Mouse (Mus musculus) stomach, embryonic 14.5 days (tissue): ENCODE results near the gene Trio. TPM values are rescaled to one million over a fixed set of nuclear protein-coding genes. Genes with fewer than 3 reads are reported as not detected.

ENCODE experiments used
- ATAC-seq: fragments of 200-750 bp; cut with Nextera tagmentation; 2 replicates; pipeline ENCODE4 v1.8.0; 2017; ENCODE audit warnings: low read depth, moderate TSS enrichment; ENCODE audit not compliant: insufficient number of reproducible peaks, insufficient read depth, low FRiP score
- H3K27ac ChIP-seq: fragments of 300-500 bp; sonication (generic); 2 replicates; pipeline ENCODE4 v1.5.1; 2014; ENCODE audit warnings: mild to moderate bottlenecking, low read length, moderate library complexity, mixed read lengths
- H3K27me3 ChIP-seq: fragments of 300-500 bp; sonication (generic); 2 replicates; pipeline ENCODE4 v1.6.1; 2014; ENCODE audit warnings: low read length, control low read depth, mixed read lengths; ENCODE audit not compliant: control insufficient read depth, insufficient read depth
- H3K36me3 ChIP-seq: fragments of 300-500 bp; sonication (generic); 2 replicates; pipeline ENCODE4 v1.6.1; 2014; ENCODE audit warnings: mild to moderate bottlenecking, control low read depth, low read length, moderate library complexity, mixed read lengths; ENCODE audit not compliant: control insufficient read depth, insufficient read depth
- H3K4me1 ChIP-seq: fragments of 300-500 bp; sonication (generic); 2 replicates; pipeline ENCODE4 v1.6.1; 2014; ENCODE audit warnings: low read length, control low read depth, mixed read lengths; ENCODE audit not compliant: control insufficient read depth, insufficient read depth
- H3K4me2 ChIP-seq: fragments of 300-500 bp; sonication (generic); replicated peaks from 2 replicates; pipeline ENCODE4 v1.6.1; 2014; ENCODE audit warnings: low read depth, low read length, control low read depth
- H3K4me3 ChIP-seq: fragments of 300-500 bp; sonication (generic); 2 replicates; pipeline ENCODE4 v1.5.1; 2014; ENCODE audit warnings: low read depth, low read length, control low read depth
- H3K9ac ChIP-seq: fragments of 300-500 bp; sonication (generic); replicated peaks from 2 replicates; pipeline ENCODE4 v1.6.1; 2014; ENCODE audit warnings: low read depth, mild to moderate bottlenecking, control low read depth, low read length, moderate library complexity, mixed read lengths
- H3K9me3 ChIP-seq: fragments of 300-500 bp; sonication (generic); 2 replicates; pipeline ENCODE4 v1.6.1; 2016; ENCODE audit warnings: low read depth, low read length, control low read depth; ENCODE audit not compliant: control insufficient read depth
- WGBS: fragments of 180-500 bp; shearing (Covaris S2); extraction: QIAGEN DNeasy Blood & Tissue Kit; methylation state at CpG from one replicate; pipeline ENCODE4 v1.1.7; 2014; 5-methylcytosine and 5-hydroxymethylcytosine counted together
- polyA plus RNA-seq: library from polyadenylated mRNA; unstranded; fragments of >200 nt; fragmentation: Nextera tagmentation; extraction: Ambion mirVana; gene quantifications from 2 replicates; pipeline ENCODE4 v1.2.1, GENCODE M21; 2014

Gene Trio
- polyA plus RNA-seq, 1 experiment from 2014 or later: 54.2 TPM

- H3K27ac ChIP-seq: no peak overlapping the region
These were observed 131.5 kb downstream of the Trio start for GRCm38 (mm10) chr15:27894112-27894511.

GRCm38 (mm10) chr15:27892029-27892428 lies 133.6 kb downstream of the Trio start:
- H3K4me1 ChIP-seq: no peaks in the 10 kb centered on the region
- no peak overlapping the region for H3K4me3 ChIP-seq
- no peak overlapping the region for H3K4me2 ChIP-seq
- no peak overlapping the region for H3K9ac ChIP-seq
- WGBS: 69% methylated on average over 5 of the region's 5 CpGs
- no peaks in the 10 kb centered on the region for H3K27me3 ChIP-seq
- peaks cover 36% of the 10 kb centered on the region; the same call in 1 of the 2 replicates for H3K36me3 ChIP-seq
- H3K9me3 ChIP-seq: no peaks in the 10 kb centered on the region
- no peak overlapping the region for H3K27ac ChIP-seq
- ATAC-seq: no peak

More at GRCm38 (mm10) chr15:27894112-27894511, 131.5 kb downstream of the Trio start:
- no peak overlapping the region for H3K9ac ChIP-seq
- WGBS: 69% methylated on average over 12 of the region's 12 CpGs
- H3K36me3 ChIP-seq: peaks cover 31% of the 10 kb centered on the region; the same call in 1 of the 2 replicates
- no peaks in the 10 kb centered on the region for H3K27me3 ChIP-seq
- H3K4me2 ChIP-seq: no peak overlapping the region
- no peaks in the 10 kb centered on the region for H3K9me3 ChIP-seq
- no peak for ATAC-seq
- H3K4me3 ChIP-seq: no peak overlapping the region
- peaks cover 2% of the 10 kb centered on the region; the same call in 1 of the 2 replicates for H3K4me1 ChIP-seq

DNA sequence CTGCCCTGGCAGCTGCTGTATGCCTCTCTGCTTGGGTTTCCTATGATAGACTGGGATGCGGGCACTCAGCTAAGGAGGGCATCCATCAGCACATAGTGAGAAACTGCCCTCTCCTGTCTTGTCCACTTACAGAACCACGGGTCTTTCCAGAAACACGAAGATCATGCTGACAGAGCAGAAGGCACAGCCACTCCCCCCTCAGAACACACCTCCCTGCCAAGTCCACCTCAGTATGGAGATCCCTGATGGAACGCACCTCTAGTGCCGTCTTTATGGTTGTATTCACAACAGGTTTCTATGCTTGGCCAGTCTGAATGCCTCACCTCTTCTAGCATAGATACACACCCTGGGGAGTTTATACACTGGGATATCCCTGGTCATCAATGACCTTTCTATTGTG lies 135.0 kb downstream of the Trio start:
- 84% methylated on average over 5 of the region's 5 CpGs for WGBS
- Histone ChIP-seq H3K9ac (no peak overlapping the region), H3K4me1 (no peaks in the 10 kb centered on the region), H3K4me2 (no peak overlapping the region), H3K27me3 (no peaks in the 10 kb centered on the region), H3K36me3 (peaks cover 33% of the 10 kb centered on the region; the same call in 1 of the 2 replicates), H3K4me3 (no peak overlapping the region), H3K9me3 (no peaks in the 10 kb centered on the region), H3K27ac (no peak overlapping the region)
- no peak for ATAC-seq

- no peaks in the 10 kb centered on the region for H3K27me3 ChIP-seq
- WGBS: 70% methylated on average over 13 of the region's 13 CpGs
- H3K4me3 ChIP-seq: no peak overlapping the region
- H3K4me1 ChIP-seq: no peaks in the 10 kb centered on the region
- no peak for ATAC-seq
- H3K9me3 ChIP-seq: no peaks in the 10 kb centered on the region
- no peak overlapping the region for H3K4me2 ChIP-seq
- peaks cover 24% of the 10 kb centered on the region; the same call in 1 of the 2 replicates for H3K36me3 ChIP-seq
- H3K27ac ChIP-seq: no peak overlapping the region
- H3K9ac ChIP-seq: no peak overlapping the region
These were observed 137.5 kb downstream of the Trio start for GRCm38 (mm10) chr15:27888153-27888552.

- ATAC-seq: no peak
- H3K36me3 ChIP-seq: peaks cover 24% of the 10 kb centered on the region; the same call in 1 of the 2 replicates
- no peak overlapping the region for H3K27ac ChIP-seq
- no peak overlapping the region for H3K4me3 ChIP-seq
- no peak overlapping the region for H3K9ac ChIP-seq
- H3K4me2 ChIP-seq: no peak overlapping the region
- WGBS: 79% methylated on average over 6 of the region's 6 CpGs
- H3K9me3 ChIP-seq: no peaks in the 10 kb centered on the region
- no peaks in the 10 kb centered on the region for H3K27me3 ChIP-seq
- H3K4me1 ChIP-seq: 0 out of 2 replicates have a peak, but pooled peaks cover 2% of the 10 kb centered on the region
These were observed 138.7 kb downstream of the Trio start for GRCm38 (mm10) chr15:27886992-27887391.

DNA sequence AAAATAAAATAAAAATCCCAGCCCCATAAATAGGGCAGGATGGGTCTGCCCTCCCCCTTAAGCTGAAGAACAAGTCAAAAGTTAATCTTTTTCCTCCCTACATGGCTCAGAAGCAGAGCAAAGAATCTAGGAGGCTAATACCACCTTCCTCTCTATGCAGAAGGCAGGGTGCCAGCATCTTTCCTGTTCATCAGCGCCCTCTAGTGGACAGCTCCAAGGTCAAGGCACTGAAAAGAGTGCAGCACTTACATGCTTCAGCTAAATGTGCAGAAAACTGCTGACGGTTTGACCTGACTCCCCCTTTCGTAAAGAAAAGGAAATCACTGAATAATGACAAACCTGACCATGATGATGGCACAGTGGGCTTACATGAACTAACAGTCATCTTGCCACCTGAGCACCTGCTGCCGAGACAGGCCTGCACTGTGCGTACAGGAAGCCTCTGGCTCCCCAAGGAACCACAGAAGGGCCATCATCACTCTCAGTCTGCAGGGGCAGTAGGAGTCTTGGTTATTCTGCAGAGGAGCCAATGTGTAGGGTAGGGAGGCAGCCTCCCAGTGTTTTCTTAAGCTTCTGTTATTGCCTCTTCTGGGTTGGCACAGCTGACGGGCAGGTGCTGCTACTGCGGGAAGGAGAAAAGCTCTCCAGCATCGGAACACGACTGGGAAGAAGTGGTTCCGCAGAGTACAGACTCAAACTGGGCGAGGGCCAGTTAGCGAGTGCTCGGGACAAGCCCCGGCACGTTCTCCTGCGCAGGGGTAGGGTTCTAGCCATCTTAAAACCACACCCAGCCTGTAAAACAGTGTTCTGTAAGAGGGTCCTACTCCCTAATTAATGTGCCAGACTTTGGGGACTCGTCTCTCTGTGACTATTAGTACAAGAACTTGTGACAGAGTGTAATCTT lies 141.0 kb downstream of the Trio start:
- H3K4me2 ChIP-seq: no peak overlapping the region
- peaks cover 28% of the 10 kb centered on the region; the same call in 1 of the 2 replicates for H3K36me3 ChIP-seq
- no peak overlapping the region for H3K4me3 ChIP-seq
- ATAC-seq: 0 out of 2 replicates have a peak, but pooled peaks have one; percentile 46
- no peaks in the 10 kb centered on the region for H3K27me3 ChIP-seq
- no peak overlapping the region for H3K9ac ChIP-seq
- H3K4me1 ChIP-seq: 0 out of 2 replicates have a peak, but pooled peaks cover 2% of the 10 kb centered on the region
- no peaks in the 10 kb centered on the region for H3K9me3 ChIP-seq
- no peak overlapping the region for H3K27ac ChIP-seq
- 72% methylated on average over 17 of the region's 17 CpGs for WGBS

GRCm38 (mm10) chr15:27883881-27884280 lies 141.8 kb downstream of the Trio start:
- H3K27ac ChIP-seq: no peak overlapping the region
- H3K4me1 ChIP-seq: 0 out of 2 replicates have a peak, but pooled peaks cover 2% of the 10 kb centered on the region
- WGBS: 79% methylated on average over 3 of the region's 3 CpGs
- no peak for ATAC-seq
- no peak overlapping the region for H3K4me3 ChIP-seq
- peaks cover 22% of the 10 kb centered on the region; the same call in 1 of the 2 replicates for H3K36me3 ChIP-seq
- H3K27me3 ChIP-seq: no peaks in the 10 kb centered on the region
- no peak overlapping the region for H3K4me2 ChIP-seq
- H3K9me3 ChIP-seq: no peaks in the 10 kb centered on the region
- H3K9ac ChIP-seq: no peak overlapping the region

DNA sequence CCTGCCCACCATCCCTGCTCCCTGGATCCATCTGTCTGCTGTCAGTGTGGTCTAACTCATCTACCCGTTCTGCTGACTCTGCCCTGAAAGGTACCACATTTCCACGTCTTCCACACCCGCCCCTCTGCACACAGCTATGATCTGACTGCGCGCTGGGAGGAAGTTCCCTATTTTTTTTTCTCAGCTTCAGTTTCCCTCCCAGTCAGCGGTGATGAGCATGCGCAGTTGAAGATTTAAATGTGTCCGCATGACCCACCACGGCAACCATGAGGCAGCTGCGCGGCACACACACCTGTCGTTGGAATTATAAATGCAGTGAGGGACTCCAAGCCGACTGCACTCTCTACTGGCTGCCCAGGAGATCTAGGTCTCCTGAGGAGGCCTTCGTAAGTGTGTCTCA lies 142.8 kb downstream of the Trio start:
- ATAC-seq: no peak
- Histone ChIP-seq H3K4me3 (no peak overlapping the region), H3K27ac (no peak overlapping the region), H3K4me2 (no peak overlapping the region), H3K4me1 (0 out of 2 replicates have a peak, but pooled peaks cover 2% of the 10 kb centered on the region), H3K9ac (no peak overlapping the region), H3K36me3 (peaks cover 16% of the 10 kb centered on the region; the same call in 1 of the 2 replicates), H3K9me3 (no peaks in the 10 kb centered on the region), H3K27me3 (no peaks in the 10 kb centered on the region)
- WGBS: 88% methylated on average over 14 of the region's 14 CpGs
